Mouse (Mus musculus) cerebellum, adult (tissue): ENCODE results near the gene Grcc10.
A peak's percentile ranks its signal among the peaks of the same experiment; 100 is the strongest.

ENCODE experiments used
- ATAC-seq: cut with Nextera tagmentation; 2 replicates; pipeline ENCODE4 v1.9.2; 2017; ENCODE audit warnings: mild to moderate bottlenecking, moderate library complexity, mixed read lengths; ENCODE audit not compliant: insufficient number of reproducible peaks, low FRiP score, low TSS enrichment

The Grcc10 gene

DNA sequence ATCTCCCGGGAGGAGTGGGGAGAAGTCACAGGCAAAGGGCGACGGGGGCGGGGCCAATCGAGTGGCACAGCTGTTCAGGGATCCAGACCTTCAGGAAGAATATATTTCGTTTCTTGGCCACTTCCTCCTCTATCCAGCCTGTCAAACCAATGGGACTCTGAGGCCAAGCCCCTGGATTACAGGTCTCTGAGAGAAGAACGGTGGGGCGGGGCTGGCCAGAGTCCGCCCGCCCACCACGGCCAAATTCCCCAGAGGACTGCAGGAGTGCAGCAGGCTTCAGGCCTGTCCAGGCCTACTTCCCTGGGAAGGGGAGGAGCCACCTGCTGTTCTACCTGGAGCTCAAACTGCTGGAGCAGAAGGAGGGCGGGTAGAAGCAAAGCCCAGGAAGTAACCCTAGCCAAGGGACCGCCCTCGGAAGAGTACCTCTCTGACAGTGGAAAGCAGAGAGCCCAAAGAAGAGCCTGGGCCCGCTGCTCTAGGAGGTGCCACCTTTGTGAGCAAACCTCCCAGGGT, 2.6 kb downstream of the Grcc10 start, which contains the start of gene Ptpn6:
Ptpn6 (minus strand) TSS at position 204 of the 513 bp plus-strand sequence.
- no peak for ATAC-seq

DNA sequence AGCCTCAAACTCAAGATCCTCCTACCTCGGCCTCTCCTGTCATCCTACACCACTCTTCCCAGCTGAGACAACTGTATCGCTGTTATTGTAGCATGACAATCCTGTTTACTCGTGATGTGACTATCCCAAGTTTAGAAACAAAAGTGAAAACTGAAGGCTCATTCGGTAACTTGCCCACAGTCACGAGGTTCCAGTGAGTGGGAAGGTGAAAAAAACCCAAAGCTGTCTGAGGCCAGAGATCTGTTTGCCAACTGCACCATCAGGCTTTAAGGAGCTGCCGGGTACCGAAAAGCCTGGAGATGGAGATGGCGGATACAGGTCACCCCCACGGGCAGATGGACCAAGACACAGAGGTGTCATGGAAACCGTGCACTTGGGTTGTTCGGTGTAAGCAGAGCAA, 4.1 kb downstream of the Grcc10 start:
- ATAC-seq = no peak

DNA sequence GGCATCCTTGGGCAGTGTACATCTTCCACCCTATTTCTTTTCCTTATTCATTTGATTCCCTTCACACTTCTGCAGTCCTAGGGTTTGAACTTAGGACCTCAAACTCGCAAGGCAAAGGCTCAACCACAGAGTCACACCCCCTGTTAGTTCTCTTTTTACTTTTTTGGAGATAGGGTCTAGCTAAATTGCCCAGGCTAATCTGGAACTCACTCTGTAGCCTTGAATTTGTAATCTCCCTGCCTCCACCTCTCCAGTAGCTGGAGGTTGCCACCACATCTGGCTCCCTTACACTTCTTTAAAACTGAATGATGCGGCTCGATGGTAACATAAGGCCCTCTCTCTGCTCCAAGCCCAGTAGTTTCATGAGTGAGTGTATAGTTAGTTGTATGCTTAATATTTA, 6.8 kb downstream of the Grcc10 start:
- no peak for ATAC-seq

DNA sequence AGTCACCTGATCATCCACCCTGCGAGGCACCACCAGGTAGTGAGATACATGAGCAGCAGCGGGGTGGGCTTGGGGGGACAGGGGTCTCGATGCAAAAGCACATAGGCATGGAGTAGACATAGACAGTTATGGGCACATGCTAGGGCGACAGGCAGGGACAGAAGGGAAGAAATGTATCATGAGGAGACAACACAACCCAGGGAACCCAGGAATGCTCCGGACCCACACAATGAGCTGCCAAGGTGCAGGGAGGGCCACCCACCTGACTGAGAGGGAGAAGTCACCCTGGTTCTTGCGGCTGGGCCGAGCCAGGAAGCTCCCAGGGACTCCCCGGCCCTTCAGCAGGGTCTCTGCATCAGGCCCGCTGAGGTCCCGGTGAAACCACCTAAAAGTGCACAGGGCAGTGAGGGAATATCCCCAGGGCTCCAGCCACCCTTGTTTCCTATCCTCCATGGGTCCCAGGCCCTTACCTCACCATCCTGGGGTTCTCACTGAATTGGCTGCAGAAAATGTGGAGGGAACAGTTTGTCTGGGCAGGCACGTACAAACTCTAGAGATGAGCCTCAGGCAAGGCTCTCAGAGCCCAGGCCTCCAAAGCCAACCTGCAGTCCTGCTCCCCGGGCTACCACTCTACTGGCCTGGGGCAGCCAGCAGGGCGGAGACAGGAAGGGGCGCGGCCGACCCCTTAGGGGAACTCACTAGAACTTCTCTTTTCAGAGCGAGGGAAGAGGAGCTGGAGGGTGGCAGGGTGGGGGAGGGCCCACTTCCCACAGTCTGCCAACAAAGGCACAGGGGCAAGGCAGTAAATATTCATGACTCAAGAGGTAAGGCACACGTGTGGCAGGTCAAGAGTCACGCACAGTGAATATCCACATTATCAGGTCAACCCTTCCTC, 8.5 kb downstream of the Grcc10 start:
- no peak for ATAC-seq

DNA sequence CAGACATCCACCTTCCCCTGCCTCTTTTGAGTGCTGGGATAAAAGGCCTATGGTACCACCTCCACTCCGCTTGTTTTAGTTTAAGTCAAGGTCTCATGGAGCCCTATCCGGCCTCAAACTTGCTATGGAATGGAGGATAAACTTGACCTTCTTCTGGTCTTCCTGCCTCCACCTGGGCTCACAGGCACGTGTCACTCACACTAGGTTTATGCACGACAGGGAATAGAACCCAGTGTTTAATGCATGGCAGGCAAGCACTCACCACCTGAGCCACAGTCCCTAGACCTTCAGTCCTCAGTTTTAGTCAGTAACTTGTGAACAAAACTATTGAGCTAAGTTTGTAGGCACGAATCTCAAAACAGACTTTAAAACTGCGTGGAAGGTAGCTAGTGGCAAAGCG, 10.1 kb downstream of the Grcc10 start:
- no peak for ATAC-seq

DNA sequence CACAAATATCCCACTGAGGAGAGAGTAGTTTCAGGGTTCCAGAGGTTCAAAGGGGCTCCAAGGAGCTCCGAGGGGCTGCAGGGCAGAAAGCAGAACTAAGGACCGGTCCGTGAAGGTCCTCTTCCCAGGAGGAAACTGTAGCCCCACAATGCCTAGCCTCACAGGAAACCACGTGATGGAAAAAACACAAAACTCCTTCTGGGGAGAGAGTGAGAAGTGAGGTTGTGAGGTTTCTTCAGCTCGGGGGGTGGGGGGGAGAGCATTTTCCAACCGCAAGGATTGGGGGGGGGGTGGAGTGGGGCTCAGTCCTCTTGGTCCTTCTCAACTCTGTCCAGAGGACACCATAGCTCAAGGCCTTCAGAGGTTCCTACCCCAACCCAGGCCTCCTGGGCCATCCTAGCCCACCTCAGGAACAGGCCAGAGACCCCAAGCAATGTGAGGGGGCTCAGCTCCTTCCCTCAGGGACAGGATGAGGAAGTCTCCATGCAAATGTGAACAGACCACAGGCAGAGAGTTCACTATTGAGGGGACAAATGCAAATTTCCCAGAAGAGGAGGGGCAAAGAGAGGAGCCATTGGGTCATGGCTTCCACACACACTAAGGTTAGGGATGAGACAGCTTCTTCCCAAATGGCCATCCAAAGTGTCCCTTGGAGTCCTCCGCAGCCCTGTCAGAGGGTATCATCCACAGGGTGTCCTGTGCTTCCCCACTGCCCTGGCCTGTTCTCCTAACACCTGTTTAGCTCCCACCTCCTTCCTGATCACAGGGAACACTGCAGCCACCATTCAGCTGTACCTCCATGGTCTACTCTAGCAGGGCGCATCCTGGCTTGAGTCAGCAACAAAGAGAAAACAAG, 11.1 kb downstream of the Grcc10 start:
- no peak for ATAC-seq

DNA sequence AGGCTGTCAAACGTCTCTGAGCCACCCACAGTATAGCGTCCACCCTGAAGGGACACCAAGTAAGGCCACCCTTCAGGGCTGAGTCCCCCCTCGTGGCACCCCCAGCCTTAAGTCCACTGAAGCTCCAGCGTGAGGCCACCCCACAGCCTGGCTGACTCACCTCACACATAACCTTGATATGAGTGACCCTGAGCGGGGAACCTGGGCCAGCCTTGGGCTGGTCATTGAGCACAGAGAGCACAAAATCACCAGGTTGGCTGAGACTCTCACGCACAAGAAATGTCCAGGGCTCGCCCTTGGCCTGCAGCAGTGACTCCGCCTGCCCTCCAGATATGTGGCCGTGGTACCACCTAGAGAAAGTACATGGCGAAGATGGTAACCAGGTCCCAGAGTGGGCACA, 12.6 kb downstream of the Grcc10 start:
- no peak for ATAC-seq

DNA sequence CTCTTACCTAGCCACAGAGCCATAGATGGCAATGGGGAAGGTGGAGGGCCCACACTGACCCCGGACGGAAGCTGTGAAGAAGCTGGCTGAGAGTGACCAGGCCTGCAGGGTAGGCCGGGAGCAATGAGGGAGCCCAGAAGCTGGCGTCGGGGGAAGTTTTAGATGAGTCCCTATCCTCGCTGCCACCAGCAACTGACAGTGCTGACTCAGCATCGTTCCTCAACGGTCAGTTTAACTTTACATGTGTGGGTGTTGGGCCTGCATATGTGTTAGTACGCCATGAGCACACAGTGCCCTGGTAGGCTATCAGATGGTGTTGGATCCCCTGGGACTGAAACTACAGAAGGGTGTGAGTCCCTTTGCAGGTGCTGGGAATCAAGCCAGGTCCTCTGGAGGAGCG, 16.7 kb downstream of the Grcc10 start:
- no peak for ATAC-seq

DNA sequence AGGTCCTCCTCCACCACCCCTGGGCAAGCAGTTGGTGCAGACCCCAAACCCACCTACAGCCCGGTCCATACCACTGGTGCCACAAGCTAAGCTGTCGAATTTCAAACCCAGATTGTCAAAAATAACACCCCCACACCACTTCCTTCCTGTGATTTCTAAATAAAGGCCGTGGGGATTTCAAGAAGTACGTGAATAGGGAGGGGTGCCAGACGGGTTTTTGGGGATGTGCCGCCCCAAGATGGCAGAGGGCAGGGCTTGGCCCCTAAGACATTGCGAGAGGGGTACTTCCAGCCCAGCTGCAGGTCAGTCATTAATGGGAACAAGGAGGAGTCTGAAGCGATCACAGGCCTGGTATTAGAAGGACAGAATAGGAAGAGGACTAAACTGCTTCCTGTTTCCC, 17.6 kb downstream of the Grcc10 start:
- no peak for ATAC-seq

DNA sequence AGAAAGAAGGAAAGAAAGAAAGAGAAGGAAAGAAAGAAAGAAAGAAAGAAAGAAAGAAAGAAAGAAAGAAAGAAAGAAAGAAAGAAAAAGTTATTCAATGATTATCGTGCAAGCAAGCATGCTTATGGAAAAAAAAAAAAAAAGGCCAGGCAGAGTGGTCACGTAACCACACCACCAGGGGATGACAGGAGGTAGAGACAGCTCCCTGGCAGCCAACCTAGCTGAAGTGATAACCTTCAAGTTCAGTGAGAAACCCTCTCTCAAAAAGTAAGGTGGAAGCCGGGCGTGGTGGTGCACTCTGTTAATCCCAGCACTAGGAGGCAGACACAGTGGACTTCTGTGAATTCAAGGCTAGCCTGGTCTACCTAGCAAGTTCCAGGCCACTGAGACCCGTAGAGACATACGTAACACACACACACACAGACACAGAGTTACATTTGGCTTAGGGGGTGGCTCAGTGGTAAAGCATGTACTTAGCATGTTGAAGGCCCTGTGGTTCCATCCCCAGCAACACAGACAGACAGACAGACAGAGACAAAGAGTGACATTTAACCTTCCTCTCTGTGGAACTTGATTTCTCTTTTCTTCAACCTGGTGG, 18.2 kb downstream of the Grcc10 start:
- no peak for ATAC-seq

DNA sequence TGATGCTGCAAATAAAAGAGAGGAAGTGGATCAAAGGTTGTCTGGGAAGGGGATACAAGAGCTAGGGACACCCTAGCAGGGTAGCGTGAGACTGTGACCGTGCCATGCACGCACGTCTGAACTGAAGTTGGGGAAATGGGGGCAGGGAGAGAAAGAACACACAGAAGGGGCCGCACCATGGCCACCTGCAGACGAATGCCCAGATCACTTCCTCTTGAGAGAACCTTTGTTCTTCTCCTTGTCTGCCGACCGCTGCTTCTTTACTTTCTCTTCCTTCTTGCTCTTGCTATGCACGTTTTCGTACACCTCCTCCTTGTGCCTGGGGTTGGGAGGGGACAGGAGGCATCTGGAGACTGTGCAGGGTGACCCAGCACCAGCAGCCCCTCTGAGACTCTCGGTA, 20.3 kb downstream of the Grcc10 start:
- no peak for ATAC-seq

DNA sequence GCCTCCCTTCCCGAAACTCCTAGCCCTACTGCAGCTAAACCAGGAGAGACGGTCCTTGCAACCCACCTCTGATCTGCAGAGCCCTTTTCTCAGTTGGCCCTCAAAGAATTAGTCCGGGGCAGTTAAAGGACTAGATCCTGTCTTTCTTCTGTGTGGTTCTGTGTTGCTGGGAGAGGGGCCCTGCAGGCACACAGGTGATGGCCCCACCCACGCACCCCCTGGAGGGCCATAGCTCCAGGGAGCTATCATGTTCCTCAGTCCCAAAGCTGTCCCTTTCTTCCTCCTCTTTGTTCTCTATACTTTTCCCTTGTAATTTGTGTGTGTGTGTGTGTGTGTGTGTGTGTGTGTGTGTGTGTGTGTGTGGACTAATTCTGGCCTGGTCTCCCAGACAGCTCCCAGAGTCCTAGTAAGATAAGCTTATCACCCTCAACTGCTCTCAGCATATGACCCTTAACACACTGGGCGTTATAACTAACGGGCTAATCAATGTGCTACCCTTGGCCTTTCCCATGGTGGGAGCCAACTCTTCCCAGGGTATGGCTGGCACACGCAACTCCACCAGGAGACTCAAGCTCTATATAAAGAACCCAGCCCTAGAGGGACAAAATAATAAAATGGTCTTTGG, 21.7 kb downstream of the Grcc10 start:
- ATAC-seq = no peak

DNA sequence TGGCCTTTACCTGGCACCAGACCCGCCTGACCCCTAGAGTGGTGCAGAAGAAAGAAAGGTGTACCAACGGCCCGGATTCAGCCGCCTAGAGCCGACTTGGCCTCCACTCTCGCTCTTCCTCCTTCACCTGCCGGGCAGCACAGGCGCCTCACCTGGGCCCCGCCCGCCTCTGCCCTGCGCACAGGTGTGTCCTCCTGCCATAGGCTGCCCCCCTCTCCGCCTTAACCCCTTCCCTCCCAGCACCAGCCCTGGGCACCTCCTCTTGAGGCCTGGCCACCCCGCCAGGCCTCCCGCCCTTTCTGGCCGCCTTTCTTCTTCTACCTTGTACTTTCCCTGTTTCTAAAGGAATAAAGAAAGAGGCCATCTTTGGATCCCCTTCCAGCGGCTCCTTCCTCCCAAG, 22.5 kb downstream of the Grcc10 start:
- ATAC-seq = no peak

DNA sequence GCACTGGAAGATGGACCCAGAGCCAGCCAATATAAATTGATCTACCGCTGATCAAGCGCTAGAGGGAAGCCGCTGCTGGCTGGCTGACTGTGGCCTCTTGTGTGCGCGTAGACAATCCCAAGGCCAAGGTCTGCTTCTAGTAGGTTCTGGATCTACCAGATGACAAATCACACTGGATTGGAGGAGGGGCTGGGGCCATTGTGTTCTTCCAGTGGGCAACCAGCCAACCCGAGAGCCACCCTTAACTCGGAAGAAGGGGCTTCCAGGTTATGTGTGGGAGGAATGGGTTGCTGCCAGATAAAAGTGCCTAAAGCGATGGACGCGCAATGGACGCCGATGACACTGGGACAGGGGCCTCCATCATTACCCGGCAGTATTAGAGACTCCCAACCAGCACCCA, 23.2 kb downstream of the Grcc10 start:
- ATAC-seq = no peak

DNA sequence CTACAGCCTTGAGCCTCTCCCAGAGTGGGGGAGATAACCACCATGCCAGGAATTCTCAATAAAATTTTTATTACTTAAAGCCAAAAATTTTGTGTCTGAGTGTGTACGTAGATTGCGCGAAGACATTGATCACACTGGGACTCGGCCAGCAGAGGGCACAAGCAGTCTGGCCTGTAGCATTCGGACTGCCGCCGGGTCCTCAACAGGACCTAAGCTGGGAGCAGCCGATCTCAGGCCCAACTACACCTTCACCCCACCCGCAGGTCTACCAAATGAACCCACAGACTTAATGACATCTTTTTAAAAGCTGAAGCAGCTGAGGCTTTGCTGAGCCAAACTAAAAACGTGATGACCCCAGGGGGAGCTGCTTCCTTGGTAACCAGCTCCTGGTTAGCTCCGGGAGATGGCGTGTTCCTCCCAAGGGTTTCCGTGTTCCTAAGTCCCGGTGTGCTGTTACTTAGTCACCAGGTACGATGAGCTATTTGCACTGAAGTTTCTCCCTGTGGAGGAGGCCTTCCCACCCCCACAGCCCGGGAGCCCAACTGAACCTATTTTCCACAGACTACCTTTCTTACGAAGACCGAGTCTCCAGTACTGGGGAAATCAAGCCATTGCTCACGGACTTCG, 24.2 kb downstream of the Grcc10 start:
- no peak for ATAC-seq

DNA sequence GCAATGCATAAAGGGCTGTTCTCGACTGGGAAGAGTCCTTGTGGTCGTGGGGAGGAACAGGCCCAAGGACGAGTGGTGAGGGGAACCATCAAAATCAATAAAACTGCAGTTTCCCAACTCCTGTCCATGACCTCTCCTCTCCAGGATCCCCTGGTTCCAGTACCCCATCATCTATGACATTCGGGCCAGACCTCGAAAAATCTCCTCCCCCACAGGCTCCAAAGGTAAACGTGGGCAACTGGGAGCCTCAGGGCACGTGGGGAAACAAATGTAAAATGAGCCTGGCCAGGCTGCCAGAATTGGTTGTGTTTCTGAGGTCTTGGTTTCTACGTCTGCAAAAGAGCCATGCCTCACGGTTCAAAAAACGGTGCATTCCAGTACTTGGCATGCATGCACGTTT, 28.3 kb downstream of the Grcc10 start:
- no peak for ATAC-seq

DNA sequence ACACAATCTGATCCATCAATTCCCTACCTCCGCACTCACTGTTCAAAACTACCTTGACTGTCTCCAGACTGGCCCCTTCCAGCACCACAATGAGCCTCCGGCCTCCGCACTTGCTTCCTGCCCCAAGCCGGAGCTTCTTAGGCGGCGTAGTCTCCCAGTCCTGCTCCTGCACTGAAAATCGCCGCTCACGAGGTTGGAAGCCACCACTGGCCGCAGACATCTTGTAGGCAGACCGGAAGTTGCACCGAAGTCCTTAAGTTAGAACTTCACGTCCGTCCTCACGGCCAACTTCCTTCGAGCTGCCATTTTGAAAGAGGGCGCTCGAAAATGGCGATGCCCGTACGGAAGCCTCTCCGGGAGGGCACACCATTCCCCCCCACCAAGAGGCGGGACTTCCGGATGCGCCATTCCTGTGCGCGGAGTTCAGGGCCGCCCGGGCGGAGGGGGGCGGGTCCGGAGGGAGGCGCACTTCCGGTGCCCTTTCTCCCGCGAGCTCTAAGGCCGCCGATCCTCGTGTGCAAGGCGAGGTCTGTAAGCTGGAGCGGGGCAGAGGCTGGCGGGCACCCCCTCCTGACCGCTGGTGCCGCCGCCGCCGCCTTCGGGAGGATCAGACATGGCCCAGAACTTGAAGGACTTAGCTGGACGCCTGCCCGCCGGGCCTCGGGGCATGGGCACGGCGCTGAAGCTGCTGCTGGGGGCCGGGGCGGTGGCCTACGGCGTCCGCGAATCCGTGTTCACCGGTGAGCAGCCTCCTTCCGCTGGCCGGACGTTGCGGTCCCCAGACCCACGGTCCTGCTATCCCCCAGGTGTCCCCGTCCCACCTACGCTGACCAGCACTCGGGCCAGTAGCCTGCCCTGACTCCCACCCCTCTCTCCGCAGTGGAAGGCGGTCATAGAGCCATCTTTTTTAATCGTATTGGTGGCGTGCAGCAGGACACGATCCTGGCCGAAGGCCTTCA, 29.1 kb downstream of the Grcc10 start, which contains the start of the genes Emg1 and Phb2:
Emg1 (minus strand) TSS at position 355 of the 959 bp plus-strand sequence.
Phb2 (plus strand) TSS at position 513 of the 959 bp plus-strand sequence.
- peak; percentile 92 for ATAC-seq

DNA sequence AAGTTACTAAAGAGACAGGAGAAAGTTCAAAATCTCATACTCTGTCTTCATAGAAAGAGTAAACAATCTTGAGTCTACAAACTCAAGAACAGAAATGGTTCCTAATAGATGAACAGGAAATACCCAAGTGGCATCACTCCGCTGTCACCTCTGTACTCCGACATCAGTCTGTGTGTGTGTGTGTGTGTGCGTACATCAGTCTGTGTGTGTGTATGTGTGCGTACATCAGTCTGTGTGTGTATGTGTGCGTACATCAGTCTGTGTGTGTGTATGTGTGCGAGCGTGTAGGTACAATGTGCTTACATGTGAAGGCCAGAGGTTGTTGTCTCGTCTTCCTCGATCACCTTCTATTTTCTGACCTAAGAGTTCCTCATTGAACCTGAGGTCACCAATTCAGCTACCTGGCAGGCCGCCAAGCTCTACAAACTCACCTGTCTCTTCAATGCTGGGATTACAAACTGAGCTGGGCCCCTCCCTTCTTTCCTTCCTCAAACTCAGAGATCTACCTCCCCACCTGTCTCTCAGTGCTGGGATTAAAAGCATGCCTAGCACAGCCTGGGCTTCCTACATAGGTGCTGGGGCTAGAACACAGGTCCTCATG, 32.8 kb downstream of the Grcc10 start:
- no peak for ATAC-seq
